Mouse (Mus musculus): ENCODE measurements around the gene Tbc1d7. TPM values are rescaled to one million over a fixed set of nuclear protein-coding genes. Genes with fewer than 3 reads are reported as not detected.

The Tbc1d7 gene
- polyA plus RNA-seq, 1 experiment from 2014 or later: 63.1 TPM

- DNase-seq (ENCODE audit: low spot score) (no peak), ATAC-seq (ENCODE audit: insufficient number of reproducible peaks, low FRiP score, low TSS enrichment, low read depth) (no peak)
- 90% methylated on average over 4 of the region's 4 CpGs for WGBS
These were observed 16.4 kb upstream of the Tbc1d7 start for GRCm38 (mm10) chr13:43187736-43188135.

DNA sequence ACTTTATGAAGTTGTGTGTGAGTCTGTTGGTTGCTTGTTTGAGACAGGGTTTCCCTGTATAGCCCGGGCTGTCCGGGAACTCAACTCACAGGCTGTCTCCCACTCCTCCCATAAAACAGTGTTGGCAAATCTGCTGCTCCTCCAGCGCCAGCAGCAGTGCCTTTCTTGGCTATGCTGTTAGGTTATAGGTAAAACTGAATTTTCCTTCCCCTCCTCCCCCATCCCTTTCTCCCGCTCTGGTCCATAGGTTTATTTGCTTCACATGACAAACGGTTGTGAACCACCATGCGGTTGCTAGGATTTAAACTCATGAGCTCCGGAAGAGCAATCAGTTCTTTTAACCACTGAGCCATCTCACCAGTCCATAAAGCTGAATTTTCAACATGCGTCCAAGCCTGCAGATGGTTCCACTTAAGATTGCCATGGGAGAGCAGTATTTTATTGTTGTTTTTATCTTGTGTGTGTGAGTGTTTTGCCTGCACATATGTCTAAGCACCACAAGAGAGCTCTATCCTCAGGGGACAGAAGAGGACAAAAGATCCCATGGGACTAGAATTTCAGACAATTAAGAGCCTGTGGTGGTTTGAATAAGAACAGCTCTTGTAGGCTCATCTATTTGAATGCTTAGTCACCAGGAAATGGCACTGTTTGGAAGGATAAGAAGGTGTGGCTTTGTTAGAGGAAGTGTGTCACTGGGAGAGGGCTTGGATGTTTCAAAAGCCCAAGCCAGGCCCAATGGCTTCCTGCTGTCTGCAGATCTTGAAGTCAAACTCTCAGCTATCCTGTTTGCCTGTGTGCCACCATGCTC lies 12.2 kb upstream of the Tbc1d7 start:
- Histone ChIP-seq H3K9me3 (ENCODE audit: control insufficient read depth, low read length) (no peaks in the 10 kb centered on the region), H3K36me3 (ENCODE audit: control insufficient read depth, insufficient read depth, low read length) (no peaks in the 10 kb centered on the region), H3K4me1 (ENCODE audit: control insufficient read depth, insufficient read depth, low read length) (peaks cover 2% of the 10 kb centered on the region; the same call in 1 of the 2 replicates), H3K4me3 (ENCODE audit: low read depth, low read length) (peak overlapping the region; percentile 24), H3K9ac (ENCODE audit: low read length) (no peak overlapping the region), H3K27me3 (ENCODE audit: control insufficient read depth, insufficient read depth, low read length) (no peaks in the 10 kb centered on the region), H3K27ac (replicated peaks; ENCODE audit: low read depth, low read length) (0 out of 2 replicates have a peak overlapping the region, but pooled peaks have one; percentile 3), H3K4me2 (ENCODE audit: low read depth, severe bottlenecking) (peak overlapping the region; percentile 45)
- DNase-seq (ENCODE audit: low spot score) (peak; percentile 64), ATAC-seq (ENCODE audit: insufficient number of reproducible peaks, low FRiP score, low TSS enrichment, low read depth) (no peak)
- 24% methylated on average over 8 of the region's 8 CpGs for WGBS

More at GRCm38 (mm10) chr13:43187736-43188135, 16.4 kb upstream of the Tbc1d7 start:
- no peaks in the 10 kb centered on the region for H3K4me1 ChIP-seq (ENCODE audit: control insufficient read depth, insufficient read depth, low read length)
- H3K9me3 ChIP-seq (ENCODE audit: control insufficient read depth, low read length): no peaks in the 10 kb centered on the region
- no peak overlapping the region for H3K4me3 ChIP-seq (ENCODE audit: low read depth, low read length)
- no peak overlapping the region for H3K9ac ChIP-seq (ENCODE audit: low read length)
- no peaks in the 10 kb centered on the region for H3K36me3 ChIP-seq (ENCODE audit: control insufficient read depth, insufficient read depth, low read length)
- H3K27ac ChIP-seq (replicated peaks; ENCODE audit: low read depth, low read length): no peak overlapping the region
- H3K27me3 ChIP-seq (ENCODE audit: control insufficient read depth, insufficient read depth, low read length): no peaks in the 10 kb centered on the region
- no peak overlapping the region for H3K4me2 ChIP-seq (ENCODE audit: low read depth, severe bottlenecking)

- peaks cover 2% of the 10 kb centered on the region; the same call in 1 of the 2 replicates for H3K4me1 ChIP-seq (ENCODE audit: control insufficient read depth, insufficient read depth, low read length)
- H3K27ac ChIP-seq (replicated peaks; ENCODE audit: low read depth, low read length): no peak overlapping the region
- H3K36me3 ChIP-seq (ENCODE audit: control insufficient read depth, insufficient read depth, low read length): no peaks in the 10 kb centered on the region
- DNase-seq (ENCODE audit: low spot score) (peak; percentile 91), ATAC-seq (ENCODE audit: insufficient number of reproducible peaks, low FRiP score, low TSS enrichment, low read depth) (peak; percentile 67; the same call in 1 of the 2 replicates)
- peak overlapping the region; percentile 24 for H3K4me3 ChIP-seq (ENCODE audit: low read depth, low read length)
- H3K4me2 ChIP-seq (ENCODE audit: low read depth, severe bottlenecking): peak overlapping the region; percentile 45
- H3K27me3 ChIP-seq (ENCODE audit: control insufficient read depth, insufficient read depth, low read length): no peaks in the 10 kb centered on the region
- WGBS: 13% methylated on average over 14 of the region's 14 CpGs
- no peak overlapping the region for H3K9ac ChIP-seq (ENCODE audit: low read length)
- no peaks in the 10 kb centered on the region for H3K9me3 ChIP-seq (ENCODE audit: control insufficient read depth, low read length)
These were observed 11.3 kb upstream of the Tbc1d7 start for GRCm38 (mm10) chr13:43182465-43183201.

DNA sequence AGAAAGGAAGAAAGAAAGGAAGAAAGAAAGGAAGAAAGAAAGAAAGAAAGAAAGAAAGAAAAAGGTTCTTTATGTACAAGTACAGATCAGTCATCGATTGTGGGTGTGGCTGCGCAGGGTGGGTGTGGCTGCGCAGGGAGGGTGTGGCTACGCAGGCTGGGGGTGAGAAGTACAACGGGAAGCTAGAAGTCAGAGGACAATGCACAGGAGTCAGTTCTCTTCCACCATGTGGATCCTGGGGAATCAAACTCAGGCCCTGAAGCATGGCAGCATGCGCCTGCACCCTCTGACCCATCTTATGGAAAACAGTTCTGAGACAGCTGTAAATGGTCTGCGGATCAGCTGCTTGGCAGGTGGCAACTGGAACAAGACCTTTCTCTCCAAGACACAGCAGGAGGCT lies 9.8 kb upstream of the Tbc1d7 start:
- no peaks in the 10 kb centered on the region for H3K9me3 ChIP-seq (ENCODE audit: control insufficient read depth, low read length)
- H3K27ac ChIP-seq (replicated peaks; ENCODE audit: low read depth, low read length): no peak overlapping the region
- H3K4me3 ChIP-seq (ENCODE audit: low read depth, low read length): no peak overlapping the region
- WGBS: 63% methylated on average over 7 of the region's 7 CpGs
- H3K9ac ChIP-seq (ENCODE audit: low read length): no peak overlapping the region
- H3K4me1 ChIP-seq (ENCODE audit: control insufficient read depth, insufficient read depth, low read length): peaks cover 2% of the 10 kb centered on the region; the same call in 1 of the 2 replicates
- H3K4me2 ChIP-seq (ENCODE audit: low read depth, severe bottlenecking): no peak overlapping the region
- H3K27me3 ChIP-seq (ENCODE audit: control insufficient read depth, insufficient read depth, low read length): no peaks in the 10 kb centered on the region
- ATAC-seq (ENCODE audit: insufficient number of reproducible peaks, low FRiP score, low TSS enrichment, low read depth) (no peak), DNase-seq (ENCODE audit: low spot score) (no peak)
- H3K36me3 ChIP-seq (ENCODE audit: control insufficient read depth, insufficient read depth, low read length): no peaks in the 10 kb centered on the region

DNA sequence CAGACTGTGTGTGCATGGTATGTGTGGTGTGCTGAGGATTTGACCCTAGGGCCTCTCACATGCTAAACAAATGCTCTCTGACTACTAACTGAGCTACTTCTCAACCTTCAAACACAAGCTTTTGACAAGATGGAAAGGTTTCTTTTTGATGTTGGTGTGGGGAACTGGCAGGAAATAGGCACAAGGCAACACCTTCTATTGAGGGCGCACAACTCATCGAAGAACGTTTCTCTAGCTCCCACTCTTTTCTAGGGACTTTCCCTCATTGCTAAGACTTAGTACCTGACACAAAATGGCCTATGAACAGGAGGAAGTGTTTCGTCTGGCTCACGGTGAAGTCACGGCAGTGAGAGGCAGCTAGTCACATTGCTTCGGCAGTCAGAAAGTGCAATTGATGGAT lies 6.0 kb upstream of the Tbc1d7 start:
- Histone ChIP-seq H3K36me3 (ENCODE audit: control insufficient read depth, insufficient read depth, low read length) (no peaks in the 10 kb centered on the region), H3K4me2 (ENCODE audit: low read depth, severe bottlenecking) (no peak overlapping the region), H3K27me3 (ENCODE audit: control insufficient read depth, insufficient read depth, low read length) (no peaks in the 10 kb centered on the region), H3K9ac (ENCODE audit: low read length) (no peak overlapping the region), H3K9me3 (ENCODE audit: control insufficient read depth, low read length) (no peaks in the 10 kb centered on the region), H3K27ac (replicated peaks; ENCODE audit: low read depth, low read length) (no peak overlapping the region), H3K4me3 (ENCODE audit: low read depth, low read length) (no peak overlapping the region), H3K4me1 (ENCODE audit: control insufficient read depth, insufficient read depth, low read length) (no peaks in the 10 kb centered on the region; the same call in 1 of the 2 replicates)
- WGBS: 84% methylated on average over 7 of the region's 7 CpGs
- ATAC-seq (ENCODE audit: insufficient number of reproducible peaks, low FRiP score, low TSS enrichment, low read depth): no peak
- DNase-seq (ENCODE audit: low spot score): no peak

DNA sequence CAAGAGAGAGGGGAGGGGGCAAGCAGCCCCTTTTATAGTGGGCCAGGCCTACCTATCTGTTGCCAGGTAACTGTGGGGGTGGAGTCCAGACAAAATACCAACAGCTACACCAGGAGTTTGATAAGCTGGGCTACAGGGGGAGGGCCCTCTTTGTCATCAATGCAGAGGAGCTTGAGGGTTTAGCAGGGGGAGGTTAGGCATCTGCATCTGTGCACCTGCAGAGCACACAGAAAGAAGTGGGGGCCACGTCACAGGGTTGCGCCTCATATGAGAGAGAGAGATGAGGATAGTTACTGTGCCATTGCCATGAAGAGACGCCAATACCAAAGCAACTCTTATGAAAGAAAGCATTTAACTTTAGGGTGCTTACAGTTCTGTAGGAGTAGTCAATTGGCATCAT lies 5.4 kb upstream of the Tbc1d7 start:
- Histone ChIP-seq H3K27ac (replicated peaks; ENCODE audit: low read depth, low read length) (no peak overlapping the region), H3K27me3 (ENCODE audit: control insufficient read depth, insufficient read depth, low read length) (no peaks in the 10 kb centered on the region), H3K9me3 (ENCODE audit: control insufficient read depth, low read length) (no peaks in the 10 kb centered on the region), H3K4me3 (ENCODE audit: low read depth, low read length) (no peak overlapping the region), H3K36me3 (ENCODE audit: control insufficient read depth, insufficient read depth, low read length) (no peaks in the 10 kb centered on the region), H3K4me2 (ENCODE audit: low read depth, severe bottlenecking) (no peak overlapping the region), H3K9ac (ENCODE audit: low read length) (no peak overlapping the region), H3K4me1 (ENCODE audit: control insufficient read depth, insufficient read depth, low read length) (no peaks in the 10 kb centered on the region)
- DNase-seq (ENCODE audit: low spot score) (no peak), ATAC-seq (ENCODE audit: insufficient number of reproducible peaks, low FRiP score, low TSS enrichment, low read depth) (no peak)
- WGBS: 97% methylated on average over 3 of the region's 3 CpGs

DNA sequence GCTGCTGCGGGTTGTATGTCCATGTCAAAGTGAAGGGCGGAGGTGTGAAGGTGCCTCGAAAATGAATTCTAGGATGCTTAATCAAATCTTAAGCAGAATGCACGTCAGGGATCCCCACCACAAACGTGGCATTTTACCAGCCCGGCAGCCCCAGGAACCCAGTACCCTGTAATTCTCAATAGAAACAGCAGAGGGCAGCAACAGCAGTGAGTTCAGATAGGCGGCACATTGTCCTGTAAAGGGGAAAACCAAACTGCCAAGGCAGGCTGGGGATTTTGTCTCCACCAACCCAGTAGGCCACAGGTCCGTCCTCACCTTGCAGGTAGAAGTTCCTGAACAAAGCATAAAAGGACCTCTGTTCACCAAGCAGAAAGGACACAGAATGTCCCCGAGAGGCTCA lies 2.0 kb upstream of the Tbc1d7 start:
- no peaks in the 10 kb centered on the region for H3K36me3 ChIP-seq (ENCODE audit: control insufficient read depth, insufficient read depth, low read length)
- H3K4me2 ChIP-seq (ENCODE audit: low read depth, severe bottlenecking): peak overlapping the region; percentile 16; the same call in 1 of the 2 replicates
- DNase-seq (ENCODE audit: low spot score): peak; percentile 86
- H3K4me1 ChIP-seq (ENCODE audit: control insufficient read depth, insufficient read depth, low read length): no peaks in the 10 kb centered on the region
- H3K27me3 ChIP-seq (ENCODE audit: control insufficient read depth, insufficient read depth, low read length): no peaks in the 10 kb centered on the region
- 18% methylated on average over 9 of the region's 9 CpGs for WGBS
- ATAC-seq (ENCODE audit: insufficient number of reproducible peaks, low FRiP score, low TSS enrichment, low read depth): no peak
- H3K27ac ChIP-seq (replicated peaks; ENCODE audit: low read depth, low read length): no peak overlapping the region
- H3K9ac ChIP-seq (ENCODE audit: low read length): no peak overlapping the region
- H3K9me3 ChIP-seq (ENCODE audit: control insufficient read depth, low read length): no peaks in the 10 kb centered on the region
- no peak overlapping the region for H3K4me3 ChIP-seq (ENCODE audit: low read depth, low read length)

DNA sequence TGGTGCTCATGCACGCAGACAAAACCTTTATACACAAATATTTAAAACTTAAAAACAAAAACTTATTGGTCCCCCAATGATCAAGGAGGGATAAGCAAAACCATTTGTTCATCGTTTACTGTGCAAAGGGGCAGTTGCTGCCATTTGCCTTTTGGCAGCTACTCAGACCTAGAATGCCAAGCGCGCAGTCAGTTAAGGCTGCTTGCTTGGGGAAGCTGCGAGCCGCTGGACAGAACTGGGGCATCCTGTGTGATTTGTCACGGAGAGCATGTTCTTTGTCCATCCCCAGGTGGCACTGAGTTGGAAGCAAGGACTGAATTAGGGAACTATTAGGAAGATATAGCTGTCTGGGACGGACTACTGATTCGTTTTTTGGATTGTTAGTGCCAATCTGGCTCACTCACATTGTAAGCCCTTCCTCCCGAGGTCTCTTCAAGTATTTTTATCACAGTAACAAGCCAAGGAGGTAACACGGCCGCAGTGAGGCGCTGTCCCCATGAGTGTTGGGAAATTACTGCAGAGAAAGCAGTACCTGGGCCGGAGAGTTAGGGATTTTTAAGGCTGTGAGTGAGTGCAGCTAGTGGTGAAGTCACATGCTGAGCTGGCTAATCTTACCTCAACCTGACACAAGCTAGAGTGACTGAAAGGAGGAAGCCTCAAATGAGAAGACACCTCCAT lies 874 bp upstream of the Tbc1d7 start:
- no peaks in the 10 kb centered on the region for H3K9me3 ChIP-seq (ENCODE audit: control insufficient read depth, low read length)
- H3K4me3 ChIP-seq (ENCODE audit: low read depth, low read length): peak overlapping the region; percentile 70
- no peak overlapping the region for H3K27ac ChIP-seq (replicated peaks; ENCODE audit: low read depth, low read length)
- 34% methylated on average over 14 of the region's 14 CpGs for WGBS
- H3K36me3 ChIP-seq (ENCODE audit: control insufficient read depth, insufficient read depth, low read length): no peaks in the 10 kb centered on the region
- ATAC-seq (ENCODE audit: insufficient number of reproducible peaks, low FRiP score, low TSS enrichment, low read depth) (no peak), DNase-seq (ENCODE audit: low spot score) (peak; percentile 52)
- H3K4me1 ChIP-seq (ENCODE audit: control insufficient read depth, insufficient read depth, low read length): no peaks in the 10 kb centered on the region
- peak overlapping the region; percentile 81; the same call in 1 of the 2 replicates for H3K9ac ChIP-seq (ENCODE audit: low read length)
- H3K27me3 ChIP-seq (ENCODE audit: control insufficient read depth, insufficient read depth, low read length): no peaks in the 10 kb centered on the region
- peak overlapping the region; percentile 54 for H3K4me2 ChIP-seq (ENCODE audit: low read depth, severe bottlenecking)

Data from limb, embryonic 11.5 days (tissue).